Mouse (Mus musculus) c-Kit-negative CD71-positive TER-119-positive erythroid progenitor cells, embryonic 14.5 days (primary cell): ENCODE measurements around the gene Cer1.

ENCODE experiments used
- DNase-seq: peaks from one replicate; pipeline ENCODE4 v3.0.0-alpha.2; 2013; ENCODE audit warnings: low read depth, low spot score

The Cer1 gene

DNA sequence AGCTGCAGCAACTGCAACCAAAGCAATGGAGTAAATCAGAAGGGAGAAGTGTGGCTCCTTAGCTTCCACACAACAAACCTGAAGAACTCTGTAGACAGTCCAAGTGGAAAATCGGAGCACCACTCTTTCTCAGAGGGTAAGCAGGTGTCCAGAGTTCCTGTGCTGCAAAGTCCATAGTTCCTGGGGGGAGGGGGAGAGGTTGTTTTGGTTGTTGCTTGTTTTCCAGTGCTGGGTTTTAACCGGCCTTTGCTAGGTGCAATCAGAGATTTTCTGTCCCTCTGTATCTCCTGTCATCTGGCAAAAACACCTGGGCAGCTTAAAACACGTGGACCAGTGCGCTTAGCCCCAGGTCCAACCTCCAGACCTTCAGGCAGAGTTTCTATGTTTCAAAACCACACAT, 10.2 kb downstream of the Cer1 start:
- no peak for DNase-seq

DNA sequence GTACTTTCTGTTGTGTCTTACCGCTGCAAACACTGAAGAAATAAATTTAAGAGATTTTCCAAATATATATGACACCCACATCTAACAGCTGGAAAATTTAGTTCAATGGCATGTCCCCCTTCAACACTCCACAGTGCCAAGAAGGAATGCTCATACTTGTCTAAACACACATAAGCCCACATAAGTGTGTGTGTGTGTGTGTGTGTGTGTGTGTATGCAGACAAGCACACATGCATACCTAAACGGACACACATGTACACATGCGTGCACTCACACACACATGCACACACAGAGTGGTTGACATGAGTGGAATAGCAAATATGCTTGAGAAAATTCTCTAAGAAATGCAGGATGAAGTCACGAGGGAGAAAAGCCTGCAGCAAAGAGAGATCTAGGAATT, 12.4 kb downstream of the Cer1 start:
- DNase-seq: no peak

GRCm38 (mm10) chr4:82872121-82872520, 12.8 kb downstream of the Cer1 start:
- no peak for DNase-seq

GRCm38 (mm10) chr4:82870931-82871330, 14.0 kb downstream of the Cer1 start:
- no peak for DNase-seq

DNA sequence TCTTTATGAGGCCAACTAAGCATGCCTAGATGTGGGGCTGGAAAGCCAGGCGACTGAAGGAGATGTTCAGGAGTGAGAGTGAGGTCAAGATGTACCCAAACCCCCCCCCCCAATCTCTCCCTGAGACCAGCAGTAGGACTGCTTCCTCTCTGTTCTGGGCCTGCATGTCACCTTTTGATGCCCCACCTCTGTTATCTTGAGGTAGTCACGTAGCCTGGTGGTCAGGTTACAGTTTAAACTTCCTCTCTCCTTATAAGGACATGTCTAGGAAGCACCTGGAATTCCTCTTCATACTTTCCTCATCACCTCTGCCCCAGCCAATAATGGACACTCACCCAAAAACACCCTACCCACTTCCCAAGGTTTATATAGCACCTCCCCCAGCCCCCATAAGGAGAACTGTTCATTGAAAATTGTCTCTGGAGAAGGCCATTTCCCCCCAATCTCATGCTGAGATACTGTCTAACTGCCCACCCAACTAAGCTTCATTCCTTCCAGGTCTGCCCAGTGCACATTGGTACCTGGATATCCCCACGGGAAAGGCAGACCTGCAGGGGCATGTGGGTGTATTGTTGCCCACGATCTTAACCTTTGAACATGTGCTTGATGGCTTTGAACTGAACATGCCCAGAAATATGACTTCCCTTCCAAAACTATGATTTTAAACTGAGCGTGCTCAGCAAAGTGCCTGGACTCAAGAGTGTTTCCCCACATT, 17.1 kb downstream of the Cer1 start:
- no peak for DNase-seq

GRCm38 (mm10) chr4:82867111-82867510, 17.8 kb downstream of the Cer1 start:
- no peak for DNase-seq

GRCm38 (mm10) chr4:82864974-82865699, 19.8 kb downstream of the Cer1 start:
- no peak for DNase-seq

- DNase-seq: no peak
Measured at GRCm38 (mm10) chr4:82863316-82863715, 21.6 kb downstream of the Cer1 start.

GRCm38 (mm10) chr4:82861451-82861850, 23.5 kb downstream of the Cer1 start:
- no peak for DNase-seq

- no peak for DNase-seq
Measured at GRCm38 (mm10) chr4:82860566-82860965, 24.4 kb downstream of the Cer1 start.

GRCm38 (mm10) chr4:82859131-82860125, 25.5 kb downstream of the Cer1 start, which contains the start of gene Zdhhc21:
Gene Zdhhc21, minus strand, starts transcription at chr4:82859958.
- no peak for DNase-seq

DNA sequence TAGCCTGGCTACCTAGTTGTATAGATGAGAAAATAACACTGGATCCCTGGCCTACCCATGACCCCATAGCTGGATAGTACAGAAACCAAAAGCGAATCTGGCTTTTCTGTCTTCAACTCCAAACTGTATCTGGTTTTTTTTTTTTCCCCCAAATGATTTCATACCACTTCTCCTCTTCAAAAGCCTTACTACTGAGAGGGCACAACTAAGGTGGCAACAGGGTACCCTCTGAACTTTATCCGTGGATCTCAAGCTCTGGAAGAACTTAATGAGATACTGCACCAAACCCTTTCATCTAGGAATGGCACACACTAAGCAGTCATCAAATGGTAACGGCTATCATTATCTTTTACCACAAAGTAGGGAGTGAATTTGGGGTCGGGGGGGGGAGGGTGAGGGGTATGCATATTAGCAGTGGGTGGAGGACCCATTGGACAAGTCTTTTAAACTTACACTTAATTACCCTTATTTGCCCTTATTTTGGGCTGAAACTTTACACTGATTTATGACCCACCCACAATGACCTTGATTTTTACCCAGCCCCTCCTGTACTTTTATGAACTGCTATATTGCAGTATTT, 26.4 kb downstream of the Cer1 start:
- DNase-seq: no peak

DNA sequence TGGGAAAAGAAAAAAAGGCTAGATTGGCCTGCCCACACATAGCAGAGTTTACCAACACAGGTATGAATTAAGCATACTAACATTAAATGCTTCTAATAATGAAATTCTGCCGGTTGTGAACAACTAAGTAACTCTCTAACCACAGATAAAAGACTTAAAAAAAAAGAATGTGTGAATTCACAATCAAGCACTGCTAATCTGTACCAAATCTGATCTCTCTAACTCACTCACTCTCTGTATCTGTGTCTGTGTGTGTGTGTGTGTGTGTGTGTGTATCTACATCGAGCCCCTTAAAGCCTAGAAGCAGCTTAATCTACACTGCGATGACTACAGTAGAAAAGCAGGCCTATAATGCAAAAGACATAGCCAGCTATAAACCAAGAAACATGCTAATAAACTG, 28.0 kb downstream of the Cer1 start:
- no peak for DNase-seq

DNA sequence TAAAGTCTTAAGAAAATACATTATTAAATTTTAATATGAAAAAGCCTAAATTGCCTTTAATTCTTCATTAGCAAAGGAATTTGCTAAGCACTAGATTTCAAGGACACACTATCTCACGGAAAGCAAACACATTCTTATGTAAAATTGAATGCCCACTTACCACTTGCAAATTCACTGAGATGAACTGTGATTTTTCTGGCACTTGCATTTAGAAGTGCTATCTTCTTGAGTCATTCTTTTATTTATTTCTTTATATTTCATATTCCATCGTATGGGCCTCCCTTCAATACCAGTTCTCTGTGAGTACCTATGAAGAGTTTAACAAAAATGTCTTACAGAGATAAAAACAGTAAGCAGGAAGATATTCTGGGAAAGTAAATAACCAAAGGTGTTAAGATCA, 31.1 kb downstream of the Cer1 start:
- DNase-seq: no peak

GRCm38 (mm10) chr4:82848552-82849234, 36.3 kb downstream of the Cer1 start:
- DNase-seq: no peak

- no peak for DNase-seq
Measured at GRCm38 (mm10) chr4:82837526-82838240, 47.3 kb downstream of the Cer1 start.
